Mouse (Mus musculus) MEL (cell line): ENCODE results near the gene Gas2l2. TPM values are rescaled to one million over a fixed set of nuclear protein-coding genes. Genes with fewer than 3 reads are reported as not detected.

ENCODE experiments used
- DNase-seq: peaks from one replicate; pipeline ENCODE4 v3.0.0; 2011; ENCODE audit warnings: low read depth, low spot score
- H3K27ac ChIP-seq: 2 replicates; pipeline ENCODE4 v1.5.1; 2012; ENCODE audit warnings: low read depth, mild to moderate bottlenecking, control low read depth, low read length, moderate library complexity; ENCODE audit not compliant: control insufficient read depth
- H3K27me3 ChIP-seq, 2 experiments: fragments of 150-350 bp in 1 of 2; sonication (generic) in 1 of 2; 2 replicates each; pipeline ENCODE4 v1.6.1; 2012; ENCODE audit warnings: low read length in 2 of 2, mild to moderate bottlenecking in 2 of 2, improper control_type of control experiment in 1 of 2, moderate library complexity in 1 of 2; ENCODE audit not compliant: insufficient read depth in 2 of 2, control insufficient read depth in 1 of 2
- H3K36me3 ChIP-seq, 2 experiments: 2 replicates each; pipeline ENCODE4 v1.6.1; 2012 to 2014; ENCODE audit warnings: low read length in 2 of 2, improper control_type of control experiment in 1 of 2, inconsistent platforms in 1 of 2, mild to moderate bottlenecking in 1 of 2; ENCODE audit not compliant: insufficient read depth in 2 of 2, control insufficient read depth in 1 of 2
- H3K4me1 ChIP-seq, 2 experiments: fragments of 150-350 bp in 1 of 2; sonication (generic) in 1 of 2; 2 replicates each; pipeline ENCODE4 v1.6.1; 2012; ENCODE audit warnings: low read length in 2 of 2, improper control_type of control experiment in 1 of 2, mild to moderate bottlenecking in 1 of 2; ENCODE audit not compliant: insufficient read depth in 2 of 2, control insufficient read depth in 1 of 2
- H3K4me3 ChIP-seq, 2 experiments: fragments of 150-350 bp in 1 of 2; sonication (generic) in 1 of 2; 2 replicates each; pipeline ENCODE4 v1.5.1; 2012; ENCODE audit warnings: low read depth in 2 of 2, low read length in 2 of 2, mild to moderate bottlenecking in 2 of 2, moderate library complexity in 2 of 2, control low read depth in 1 of 2, improper control_type of control experiment in 1 of 2; ENCODE audit not compliant: control insufficient read depth in 1 of 2, insufficient read depth in 1 of 2
- H3K79me2 ChIP-seq: 2 replicates; pipeline ENCODE4 v1.6.1; 2012; ENCODE audit warnings: mild to moderate bottlenecking, low read length, moderate library complexity; ENCODE audit not compliant: control insufficient read depth, poor library complexity, insufficient read depth
- H3K9ac ChIP-seq: 2 replicates; pipeline ENCODE4 v1.6.1; 2012; ENCODE audit warnings: low read depth, mild to moderate bottlenecking, control low read depth, low read length, moderate library complexity; ENCODE audit not compliant: control insufficient read depth, poor library complexity, severe bottlenecking
- H3K9me3 ChIP-seq: fragments of 150-350 bp; sonication (generic); replicated peaks from 2 replicates; pipeline ENCODE4 v1.6.1; 2012; ENCODE audit warnings: mild to moderate bottlenecking, low read length, improper control_type of control experiment, moderate library complexity; ENCODE audit not compliant: insufficient read depth
- CHD1 ChIP-seq: IDR thresholded peaks from 2 replicates; pipeline ENCODE4 v1.6.1; 2012; ENCODE audit warnings: low read depth, mild to moderate bottlenecking, inconsistent platforms, low read length, improper control_type of control experiment
- CHD2 ChIP-seq: IDR thresholded peaks from 2 replicates; pipeline ENCODE4 v1.6.1; 2011; ENCODE audit warnings: low read length, improper control_type of control experiment
- CTCF ChIP-seq, 3 experiments: IDR thresholded peaks in 2 of 3; conservative IDR thresholded peaks in 1 of 3; 2 replicates each; pipeline ENCODE4 v1.5.1; 2011 to 2012; ENCODE audit warnings: low read length in 3 of 3, low read depth in 2 of 3, mild to moderate bottlenecking in 2 of 3, improper control_type of control experiment in 1 of 3, inconsistent platforms in 1 of 3, mixed read lengths in 1 of 3, moderate library complexity in 1 of 3; ENCODE audit not compliant: control insufficient read depth in 1 of 3, insufficient read depth in 1 of 3, poor library complexity in 1 of 3, severe bottlenecking in 1 of 3
- E2F4 ChIP-seq: IDR thresholded peaks from 2 replicates; pipeline ENCODE4 v1.6.1; 2011; ENCODE audit warnings: low read depth, low read length, improper control_type of control experiment, borderline replicate concordance
- EP300 ChIP-seq, 2 experiments: IDR thresholded peaks; 2 replicates each; pipeline ENCODE4 v1.6.1; 2011; ENCODE audit warnings: improper control_type of control experiment in 2 of 2, low read length in 2 of 2, low read depth in 1 of 2, mild to moderate bottlenecking in 1 of 2
- ETS1 ChIP-seq: IDR thresholded peaks from 2 replicates; pipeline ENCODE4 v1.6.1; 2012; ENCODE audit warnings: low read depth, mild to moderate bottlenecking, inconsistent platforms, low read length, improper control_type of control experiment, moderate library complexity
- GABPA ChIP-seq: IDR thresholded peaks from 2 replicates; pipeline ENCODE4 v1.6.1; 2012; ENCODE audit warnings: low read depth, mild to moderate bottlenecking, inconsistent platforms, low read length, improper control_type of control experiment, moderate library complexity
- HCFC1 ChIP-seq: IDR thresholded peaks from 2 replicates; pipeline ENCODE4 v1.6.1; 2012; ENCODE audit warnings: low read depth, mild to moderate bottlenecking, inconsistent platforms, low read length, improper control_type of control experiment, moderate library complexity
- KAT2A ChIP-seq: conservative IDR thresholded peaks from 2 replicates; pipeline ENCODE4 v1.6.1; 2012; ENCODE audit warnings: low read depth, low read length, improper control_type of control experiment, inconsistent platforms
- MAFK ChIP-seq: IDR thresholded peaks from 2 replicates; pipeline ENCODE4 v1.6.1; 2011; ENCODE audit warnings: low read depth, mild to moderate bottlenecking, low read length, improper control_type of control experiment, borderline replicate concordance
- MAX ChIP-seq: IDR thresholded peaks from 2 replicates; pipeline ENCODE4 v1.6.1; 2011; ENCODE audit warnings: low read length, improper control_type of control experiment
- MAZ ChIP-seq: IDR thresholded peaks from 2 replicates; pipeline ENCODE4 v1.6.1; 2012; ENCODE audit warnings: low read depth, mild to moderate bottlenecking, inconsistent platforms, low read length, improper control_type of control experiment
- MYB ChIP-seq: IDR thresholded peaks from 2 replicates; pipeline ENCODE4 v1.6.1; 2011; ENCODE audit warnings: mild to moderate bottlenecking, low read depth, low read length, improper control_type of control experiment
- NRF1 ChIP-seq: IDR thresholded peaks from 2 replicates; pipeline ENCODE4 v1.6.1; 2014; ENCODE audit warnings: low read depth, mild to moderate bottlenecking, inconsistent platforms, low read length, improper control_type of control experiment, moderate library complexity; ENCODE audit not compliant: poor library complexity, insufficient read depth, severe bottlenecking
- POLR2A ChIP-seq, 2 experiments: IDR thresholded peaks; 2 replicates each; pipeline ENCODE4 v1.6.1; 2011 to 2012; ENCODE audit warnings: low read length in 2 of 2, mild to moderate bottlenecking in 2 of 2, control low read depth in 1 of 2, improper control_type of control experiment in 1 of 2, low read depth in 1 of 2, moderate library complexity in 1 of 2; ENCODE audit not compliant: control insufficient read depth in 1 of 2, insufficient read depth in 1 of 2, poor library complexity in 1 of 2
- POLR2AphosphoS2 ChIP-seq: IDR thresholded peaks from 2 replicates; pipeline ENCODE4 v1.6.1; 2011; ENCODE audit warnings: low read length, improper control_type of control experiment
- RAD21 ChIP-seq: IDR thresholded peaks from 2 replicates; pipeline ENCODE4 v1.6.1; 2011; ENCODE audit warnings: mild to moderate bottlenecking, low read depth, low read length, improper control_type of control experiment
- RCOR1 ChIP-seq: IDR thresholded peaks from 2 replicates; pipeline ENCODE4 v1.6.1; 2012; ENCODE audit warnings: low read depth, mild to moderate bottlenecking, inconsistent platforms, low read length, improper control_type of control experiment
- SMC3 ChIP-seq: IDR thresholded peaks from 2 replicates; pipeline ENCODE4 v1.6.1; 2011; ENCODE audit warnings: low read depth, low read length, improper control_type of control experiment
- TCF12 ChIP-seq: IDR thresholded peaks from 2 replicates; pipeline ENCODE4 v1.6.1; 2014; ENCODE audit warnings: low read depth, mild to moderate bottlenecking, inconsistent platforms, low read length, improper control_type of control experiment, moderate library complexity
- UBTF ChIP-seq: IDR thresholded peaks from 2 replicates; pipeline ENCODE4 v1.6.1; 2012; ENCODE audit warnings: low read depth, mild to moderate bottlenecking, inconsistent platforms, low read length, improper control_type of control experiment, moderate library complexity, borderline replicate concordance; ENCODE audit not compliant: insufficient read depth
- USF2 ChIP-seq, 2 experiments: IDR thresholded peaks; 2 replicates each; pipeline ENCODE4 v1.6.1; 2011 to 2012; ENCODE audit warnings: improper control_type of control experiment in 2 of 2, low read length in 2 of 2, borderline replicate concordance in 1 of 2, inconsistent platforms in 1 of 2, low read depth in 1 of 2, mild to moderate bottlenecking in 1 of 2; ENCODE audit not compliant: insufficient read depth in 1 of 2
- ZC3H11A ChIP-seq: IDR thresholded peaks from 2 replicates; pipeline ENCODE4 v1.6.1; 2012; ENCODE audit warnings: low read depth, mild to moderate bottlenecking, inconsistent platforms, low read length, improper control_type of control experiment
- polyA plus RNA-seq, 2 experiments: library from polyadenylated mRNA; stranded (reverse) in 1 of 2; unstranded in 1 of 2; fragments of >175 nt in 1 of 2; fragments of >200 nt in 1 of 2; gene quantifications; 2 replicates each; pipeline versions ENCODE4 v1.2.1 to v1.2.4; 2012; ENCODE audit warnings: low replicate concordance in 2 of 2, low read depth in 1 of 2; ENCODE audit not compliant: insufficient read length in 2 of 2, insufficient read depth in 1 of 2, missing spikeins in 1 of 2
- total RNA-seq: library from RNA; depleted of rRNA; stranded (reverse); fragments of 300-350 nt; gene quantifications from 2 replicates; pipeline ENCODE4 v1.2.3, GENCODE M21; 2012

The Gas2l2 gene
- total and polyA plus RNA-seq, 3 experiments: not detected

GRCm38 (mm10) chr11:83398724-83399123, 30.5 kb downstream of the Gas2l2 start:
- Histone ChIP-seq H3K79me2 (no peaks in the 10 kb centered on the region), H3K27ac (no peak overlapping the region), H3K9ac (no peak overlapping the region), H3K4me3 (no peak overlapping the region), H3K27me3 (no peaks in the 10 kb centered on the region), H3K36me3 (peaks cover 0 to 18% of the 10 kb centered on the region in 2 experiments; a peak in 2 of 4 replicates), H3K9me3 (no peaks in the 10 kb centered on the region), H3K4me1 (no peaks in the 10 kb centered on the region)
- no peak for TF ChIP-seq UBTF
- no peak for DNase-seq

- no peaks in the 10 kb centered on the region for H3K4me1 ChIP-seq
- no peaks in the 10 kb centered on the region for H3K9me3 ChIP-seq
- no peaks in the 10 kb centered on the region for H3K79me2 ChIP-seq
- TF ChIP-seq EP300 (IDR thresholded peaks at IDR 0.05; ENCODE audit: low read depth in 1 of 2, low read length in 2 of 2) (no peak), RAD21 (no peak), UBTF (no peak), MAX (no peak), GABPA (no peak), TCF12 (no peak), MYB (no peak), CHD1 (no peak), USF2 (IDR thresholded peaks at IDR 0.05; ENCODE audit: borderline replicate concordance in 1 of 2, insufficient read depth in 1 of 2, low read depth in 1 of 2, low read length in 2 of 2) (no peak), MAFK (no peak), KAT2A (no peak), MAZ (no peak), POLR2AphosphoS2 (no peak)
- no peak overlapping the region for H3K9ac ChIP-seq
- H3K27me3 ChIP-seq: no peaks in the 10 kb centered on the region
- H3K4me3 ChIP-seq: no peak overlapping the region
- H3K36me3 ChIP-seq: peaks cover 0 to 18% of the 10 kb centered on the region in 2 experiments; a peak in 2 of 4 replicates
- H3K27ac ChIP-seq: no peak overlapping the region
- no peak for DNase-seq
Measured at GRCm38 (mm10) chr11:83397626-83398025, 31.6 kb downstream of the Gas2l2 start.

- Histone ChIP-seq H3K36me3 (peaks cover 0 to 27% of the 10 kb centered on the region in 2 experiments; a peak in 2 of 4 replicates), H3K27me3 (no peaks in the 10 kb centered on the region)
- TF ChIP-seq E2F4: no peak
- TF ChIP-seq UBTF: no peak
- no peak for TF ChIP-seq NRF1
- no peak for TF ChIP-seq HCFC1
- TF ChIP-seq RAD21: no peak
- no peak for TF ChIP-seq POLR2AphosphoS2
- no peak for TF ChIP-seq ETS1
- no peak for TF ChIP-seq CHD2
- no peak for TF ChIP-seq TCF12
- no peak for TF ChIP-seq CHD1
- no peak for TF ChIP-seq MYB
- TF ChIP-seq POLR2A (IDR thresholded peaks at IDR 0.05; ENCODE audit: control insufficient read depth in 1 of 2, insufficient read depth in 1 of 2, low read depth in 1 of 2, low read length in 2 of 2, poor library complexity in 1 of 2): no peak
- no peak for TF ChIP-seq RCOR1
- no peak for TF ChIP-seq MAX
- TF ChIP-seq EP300 (IDR thresholded peaks at IDR 0.05; ENCODE audit: low read depth in 1 of 2, low read length in 2 of 2): no peak
- TF ChIP-seq USF2 (IDR thresholded peaks at IDR 0.05; ENCODE audit: borderline replicate concordance in 1 of 2, insufficient read depth in 1 of 2, low read depth in 1 of 2, low read length in 2 of 2): no peak
- TF ChIP-seq CTCF (IDR thresholded peaks at IDR 0.05 in 2 of 3, conservative IDR thresholded peaks at IDR 0.05 in 1 of 3; ENCODE audit: control insufficient read depth in 1 of 3, insufficient read depth in 1 of 3, low read depth in 2 of 3, low read length in 3 of 3, poor library complexity in 1 of 3, severe bottlenecking in 1 of 3): no peak
- no peak for TF ChIP-seq ZC3H11A
- no peak for TF ChIP-seq SMC3
- no peak for TF ChIP-seq KAT2A
Measured at GRCm38 (mm10) chr11:83394802-83395439, 34.3 kb downstream of the Gas2l2 start.

More at GRCm38 (mm10) chr11:83394802-83395439, 34.3 kb downstream of the Gas2l2 start:
- no peaks in the 10 kb centered on the region for H3K9me3 ChIP-seq
- no peak for DNase-seq
- H3K27ac ChIP-seq: no peak overlapping the region
- no peaks in the 10 kb centered on the region for H3K79me2 ChIP-seq
- no peak overlapping the region for H3K9ac ChIP-seq
- H3K4me1 ChIP-seq: no peaks in the 10 kb centered on the region
- H3K4me3 ChIP-seq: no peak overlapping the region
